Mouse (Mus musculus) inflammation-experienced regulatory T-cells, adult 6 months (primary cell): Measurements from ENCODE around the gene Foxp1. TPM values are rescaled to one million over a fixed set of nuclear protein-coding genes. Genes with fewer than 3 reads are reported as not detected.
A peak's percentile ranks its signal among the peaks of the same experiment; 100 is the strongest.

Experiments
- ATAC-seq: one replicate; pipeline ENCODE4 v1.8.0; 2017
- polyA plus RNA-seq, 3 experiments: library from polyadenylated mRNA; unstranded; fragments of 100-300 nt; shearing (Covaris generic); gene quantifications; one replicate each; pipeline ENCODE4 v1.2.1; 2017

Foxp1 gene
- polyA plus RNA-seq, 3 experiments from 2014 or later: 83.3 to 273 (median 271) TPM

GRCm38 (mm10) chr6:99322132-99322904 is 200.2 kb downstream of the Foxp1 start:
- ATAC-seq: peak; percentile 38

DNA sequence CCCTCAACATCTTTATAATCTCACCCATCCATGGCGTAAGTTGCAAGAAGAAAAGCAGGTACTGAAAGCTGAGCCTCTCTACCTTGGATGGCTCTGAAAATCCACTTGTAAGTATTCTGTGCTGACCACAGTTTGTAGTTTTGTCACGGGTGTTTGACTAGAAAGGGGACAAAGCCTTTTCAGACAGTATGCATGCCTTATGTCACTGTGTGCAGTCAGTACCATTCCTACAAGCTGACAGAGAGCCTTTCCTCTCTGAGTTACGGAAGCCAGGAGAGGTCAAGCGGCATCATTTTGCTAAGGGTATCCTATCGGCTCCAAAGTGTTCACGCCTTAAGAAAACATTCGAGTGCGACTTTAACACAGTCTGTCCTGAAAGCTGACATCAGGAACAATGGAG is 202.1 kb downstream of the Foxp1 start:
- ATAC-seq: no peak

- no peak for ATAC-seq
These were observed 202.8 kb downstream of the Foxp1 start for GRCm38 (mm10) chr6:99319415-99320405.

DNA sequence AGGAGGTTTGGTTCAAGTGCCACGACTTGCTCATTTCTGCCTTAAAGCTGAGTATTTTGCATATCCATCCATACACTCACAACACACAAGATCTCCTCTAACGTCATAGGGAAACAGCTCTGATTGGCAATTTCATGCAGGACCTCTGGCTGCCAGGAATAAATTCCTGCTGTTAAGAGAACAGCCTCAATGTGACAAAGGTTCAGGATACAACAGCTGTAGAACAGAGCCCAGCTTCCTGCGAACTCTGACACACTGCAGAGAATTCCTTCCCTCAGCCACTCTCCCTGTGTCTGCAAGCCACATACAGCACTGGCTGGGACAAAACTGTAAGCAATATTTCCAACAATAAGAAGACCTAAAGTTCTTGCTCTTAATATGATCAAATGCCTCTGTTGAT is 207.8 kb downstream of the Foxp1 start:
- ATAC-seq: no peak

DNA sequence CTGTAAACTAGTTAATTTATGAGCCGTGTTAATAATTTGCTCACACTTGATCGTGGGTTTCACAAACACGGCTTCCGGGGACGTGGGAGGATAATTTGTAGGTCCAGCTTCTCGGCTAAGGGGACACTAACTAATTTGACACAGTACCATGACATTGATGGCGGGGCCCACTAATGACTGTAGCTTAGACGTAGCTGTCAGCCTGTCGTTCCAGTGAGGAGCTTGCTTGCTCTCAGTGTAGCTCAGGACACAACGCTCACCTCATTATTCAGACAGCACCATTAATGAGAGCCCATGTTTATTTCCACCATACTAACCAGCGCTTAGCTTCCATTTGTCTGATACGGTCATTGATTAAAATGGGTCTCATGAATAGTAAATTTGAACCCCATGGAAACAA is 212.0 kb downstream of the Foxp1 start:
- no peak for ATAC-seq

DNA sequence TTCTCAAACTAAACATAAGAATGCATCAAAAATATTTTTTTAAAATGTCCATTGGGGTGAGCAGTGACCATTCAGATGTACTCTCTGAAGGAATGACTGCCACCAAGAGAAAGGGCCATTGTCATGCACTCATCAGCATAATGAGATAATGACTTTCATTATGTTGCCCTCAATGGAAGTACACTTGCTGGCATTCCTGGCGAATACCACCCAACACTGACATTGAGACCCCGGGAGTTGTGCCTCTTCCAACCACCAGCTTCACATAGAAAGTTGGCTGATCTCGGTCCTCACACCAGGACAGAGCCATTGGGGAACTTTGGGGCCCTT is 212.4 kb downstream of the Foxp1 start:
- no peak for ATAC-seq

GRCm38 (mm10) chr6:99309466-99310170 is 212.9 kb downstream of the Foxp1 start:
- peak; percentile 82 for ATAC-seq

GRCm38 (mm10) chr6:99305751-99306150 is 216.8 kb downstream of the Foxp1 start:
- no peak for ATAC-seq

GRCm38 (mm10) chr6:99305236-99305635 is 217.3 kb downstream of the Foxp1 start:
- no peak for ATAC-seq

GRCm38 (mm10) chr6:99302662-99303435 is 219.7 kb downstream of the Foxp1 start:
- ATAC-seq: peak; percentile 60

DNA sequence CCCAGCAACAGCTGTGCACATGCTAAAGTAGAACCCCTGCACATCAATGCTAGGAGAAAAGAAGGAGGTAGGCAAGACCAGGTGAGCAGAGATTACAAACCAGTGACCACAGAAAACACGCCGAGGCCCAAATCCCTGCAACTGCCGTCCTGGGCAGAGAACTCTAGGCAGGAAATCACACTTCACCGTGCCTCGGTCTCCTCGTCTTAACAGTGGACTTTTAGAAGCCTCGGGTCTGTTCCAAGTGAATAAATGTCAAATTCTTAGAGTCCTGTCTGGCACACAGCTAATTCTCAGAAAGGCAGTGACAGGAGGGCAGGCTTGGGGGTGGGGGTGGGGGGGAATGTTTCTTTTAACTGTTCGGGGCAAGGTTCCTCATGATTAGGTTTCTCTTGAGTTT is 220.6 kb downstream of the Foxp1 start:
- ATAC-seq: no peak

GRCm38 (mm10) chr6:99300235-99300634 is 222.3 kb downstream of the Foxp1 start:
- no peak for ATAC-seq

- no peak for ATAC-seq
These were observed 223.3 kb downstream of the Foxp1 start for GRCm38 (mm10) chr6:99299196-99299595.

DNA sequence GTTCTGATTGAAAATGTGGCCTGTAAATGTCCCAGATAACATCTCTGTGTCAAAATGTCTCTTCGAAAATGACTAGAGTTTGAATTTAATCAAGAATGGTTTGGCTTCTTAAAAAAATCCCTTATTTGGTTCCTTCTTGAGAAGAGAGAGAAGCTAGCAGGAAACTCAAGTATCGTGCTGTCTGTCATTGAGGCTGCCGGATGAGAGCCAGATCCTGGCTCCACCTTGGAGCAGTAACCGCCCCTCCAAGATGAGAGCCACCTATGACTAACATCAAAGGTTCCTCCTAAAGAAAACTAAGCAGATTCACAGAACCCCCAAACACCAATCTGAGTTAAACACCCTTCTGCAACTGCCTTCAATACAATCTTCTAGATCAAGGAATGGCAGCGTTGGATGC is 225.0 kb downstream of the Foxp1 start:
- ATAC-seq: peak; percentile 40

DNA sequence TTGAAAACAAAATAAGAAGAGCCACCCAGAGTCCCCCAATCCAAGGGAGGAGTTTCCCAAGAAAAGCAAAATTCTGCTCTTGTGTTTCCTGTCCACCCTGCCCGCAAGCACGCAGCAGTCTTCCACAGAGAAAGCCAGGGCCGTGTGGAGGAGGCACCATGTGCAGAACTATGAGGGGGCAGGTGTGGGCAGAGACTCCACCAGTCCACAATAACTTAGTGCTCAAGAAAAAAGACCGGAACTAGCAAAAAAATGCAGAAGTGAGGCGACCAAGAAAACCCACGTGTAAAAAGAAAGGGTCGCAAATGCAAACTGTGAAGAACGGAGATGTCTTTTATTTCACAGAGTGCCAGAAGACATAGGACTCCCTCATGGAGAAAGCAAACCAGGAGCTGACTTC is 227.0 kb downstream of the Foxp1 start:
- no peak for ATAC-seq

- ATAC-seq: no peak
These were observed 233.3 kb downstream of the Foxp1 start for GRCm38 (mm10) chr6:99289220-99289619.

DNA sequence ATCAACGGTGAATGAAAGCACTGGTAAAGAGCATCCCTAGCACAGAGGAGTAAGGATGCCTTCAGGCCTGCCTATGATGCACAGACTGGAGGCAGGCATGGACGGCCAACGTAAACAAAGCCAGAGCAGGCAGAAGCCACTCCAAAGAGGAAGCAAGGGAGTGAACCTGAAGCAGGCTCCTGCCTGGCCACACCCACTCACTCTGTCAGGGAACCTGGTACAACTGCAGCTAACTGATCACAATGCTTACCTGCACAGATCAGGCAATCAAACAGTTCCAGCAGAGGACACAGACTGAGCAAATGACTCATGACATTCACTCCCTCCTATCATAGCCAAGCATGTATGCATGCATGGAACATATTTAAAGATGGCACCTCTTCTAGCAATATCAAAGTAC is 237.5 kb downstream of the Foxp1 start:
- peak; percentile 36 for ATAC-seq

DNA sequence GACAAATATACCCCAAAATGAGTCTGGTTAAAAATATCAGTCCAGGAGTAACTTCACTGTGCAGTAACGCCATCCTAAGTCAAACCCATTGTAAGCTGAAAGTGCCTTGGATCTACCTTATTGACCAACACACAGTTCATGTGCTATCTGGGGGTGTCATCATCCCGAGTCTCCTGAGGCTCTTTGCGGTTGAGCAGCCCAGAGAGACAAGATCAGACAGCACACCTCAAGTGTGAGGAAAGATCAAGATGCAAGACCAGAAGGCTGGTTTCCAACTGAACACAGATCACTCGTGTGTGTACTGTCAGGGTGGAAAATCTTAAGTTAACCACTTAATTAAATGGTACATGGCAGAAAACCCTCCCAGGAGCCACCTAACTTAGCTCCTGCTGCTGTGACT is 238.5 kb downstream of the Foxp1 start:
- ATAC-seq: no peak

DNA sequence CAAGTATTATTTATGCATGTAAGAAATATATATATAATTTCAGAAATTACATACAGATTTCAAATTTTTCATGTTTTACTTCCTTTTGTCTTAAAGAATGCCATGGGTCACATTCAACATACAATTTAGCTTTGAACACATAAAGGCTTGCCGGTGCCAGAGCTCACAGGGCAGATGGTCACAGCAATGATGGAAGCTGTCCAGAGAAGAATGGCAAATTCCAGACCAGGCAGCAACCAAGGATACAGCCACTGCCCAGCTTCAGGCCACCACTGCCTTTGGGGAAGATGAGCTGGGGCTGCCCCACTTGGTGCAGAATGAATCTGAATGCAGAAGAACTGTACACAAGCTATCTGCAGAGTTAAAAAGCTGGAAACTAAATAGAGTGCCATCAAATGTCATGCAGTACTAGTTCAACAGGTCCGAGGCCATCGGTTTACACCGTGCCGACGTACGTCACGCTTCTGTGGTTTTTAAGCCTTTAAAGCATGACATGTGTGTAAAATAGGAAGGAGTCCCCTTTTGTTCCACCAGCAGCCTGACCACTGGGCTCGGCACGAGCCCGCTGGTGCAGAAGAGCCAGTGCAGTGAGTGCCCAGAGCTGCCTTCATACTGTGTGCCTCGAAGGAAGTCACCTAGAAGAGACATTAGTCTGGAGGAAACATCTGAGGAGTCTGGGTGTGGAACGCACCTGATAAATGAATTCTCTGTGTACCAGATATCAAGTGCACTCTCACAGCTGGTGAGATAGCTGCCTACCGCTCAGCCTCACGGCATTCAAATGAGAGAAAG is 239.5 kb downstream of the Foxp1 start:
- peak; percentile 48 for ATAC-seq

- ATAC-seq: peak; percentile 30
These were observed 241.1 kb downstream of the Foxp1 start for GRCm38 (mm10) chr6:99281433-99281832.

GRCm38 (mm10) chr6:99280619-99281018 is 241.9 kb downstream of the Foxp1 start:
- no peak for ATAC-seq
